Mouse (Mus musculus): ENCODE results near the gene Prpf19. TPM values are rescaled to one million over a fixed set of nuclear protein-coding genes. Genes with fewer than 3 reads are reported as not detected.

The Prpf19 gene
- total and polyA plus RNA-seq, 2 experiments from 2014 or later = 36.8 to 362 TPM

- H3K36me3 ChIP-seq (replicated peaks; ENCODE audit: control insufficient read depth, insufficient read depth, low read length) = peaks cover 51% of the 10 kb centered on the region
- no peak overlapping the region for H3K4me2 ChIP-seq (ENCODE audit: low read depth, low read length)
- no peaks in the 10 kb centered on the region for H3K27me3 ChIP-seq (ENCODE audit: control insufficient read depth, insufficient read depth, low read length)
- no peak overlapping the region for H3K27ac ChIP-seq (ENCODE audit: low read depth)
- ATAC-seq (ENCODE audit: insufficient read depth, low read depth) (no peak), DNase-seq (ENCODE audit: low spot score) (no peak)
- H3K4me1 ChIP-seq (ENCODE audit: control insufficient read depth, insufficient read depth) = no peaks in the 10 kb centered on the region
- H3K9ac ChIP-seq (replicated peaks; ENCODE audit: low read depth, low read length) = no peak overlapping the region
- no peak overlapping the region for H3K4me3 ChIP-seq (ENCODE audit: low read depth, low read length)
- 49% methylated on average over 2 of the region's 2 CpGs for whole genome bisulfite sequencing
- no peaks in the 10 kb centered on the region for H3K9me3 ChIP-seq (replicated peaks; ENCODE audit: control insufficient read depth, low read length)
- TF ChIP-seq EP300 (IDR thresholded peaks at IDR 0.05; ENCODE audit: low read depth) (no peak), CTCF (IDR thresholded peaks at IDR 0.05; ENCODE audit: low read depth) (no peak)
Measured at GRCm38 (mm10) chr19:10856520-10856919, 38.5 kb upstream of the Prpf19 start.

DNA sequence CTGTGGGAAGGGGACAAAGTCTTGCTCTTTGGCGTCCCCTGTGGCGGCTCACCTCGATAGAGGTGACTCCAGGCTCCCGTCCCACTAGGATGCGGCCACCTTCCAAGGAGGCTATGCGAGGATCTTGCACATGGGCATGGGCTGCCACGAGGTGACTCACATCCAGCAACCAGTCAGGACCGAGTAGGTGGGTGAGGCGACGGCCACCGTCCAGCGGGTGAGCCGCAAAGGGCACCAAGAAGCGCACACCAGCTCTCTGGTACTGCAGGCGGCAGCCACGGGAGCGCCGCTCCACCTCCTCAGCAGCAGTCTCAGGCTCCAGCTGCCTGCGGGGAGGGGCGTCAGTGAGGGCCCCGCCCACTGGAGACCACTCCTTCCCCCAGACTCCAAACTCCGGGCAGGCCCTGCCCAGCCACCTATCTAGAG lies 34.9 kb upstream of the Prpf19 start:
- Histone ChIP-seq H3K9ac (replicated peaks; ENCODE audit: low read depth, low read length) (no peak overlapping the region), H3K4me3 (ENCODE audit: low read depth, low read length) (no peak overlapping the region), H3K36me3 (replicated peaks; ENCODE audit: control insufficient read depth, insufficient read depth, low read length) (peaks cover 85% of the 10 kb centered on the region), H3K27me3 (ENCODE audit: control insufficient read depth, insufficient read depth, low read length) (no peaks in the 10 kb centered on the region), H3K9me3 (replicated peaks; ENCODE audit: control insufficient read depth, low read length) (no peaks in the 10 kb centered on the region), H3K4me1 (ENCODE audit: control insufficient read depth, insufficient read depth) (no peaks in the 10 kb centered on the region), H3K27ac (ENCODE audit: low read depth) (no peak overlapping the region), H3K4me2 (ENCODE audit: low read depth, low read length) (no peak overlapping the region)
- ATAC-seq (ENCODE audit: insufficient read depth, low read depth) = no peak
- 59% methylated on average over 21 of the region's 22 CpGs for WGBS
- TF ChIP-seq CTCF (IDR thresholded peaks at IDR 0.05; ENCODE audit: low read depth) (no peak), EP300 (IDR thresholded peaks at IDR 0.05; ENCODE audit: low read depth) (no peak)
- no peak for DNase-seq (ENCODE audit: low spot score)

GRCm38 (mm10) chr19:10866351-10866750 lies 28.7 kb upstream of the Prpf19 start:
- no peaks in the 10 kb centered on the region for H3K9me3 ChIP-seq (replicated peaks; ENCODE audit: control insufficient read depth, low read length)
- H3K4me1 ChIP-seq (ENCODE audit: control insufficient read depth, insufficient read depth) = peaks cover 14% of the 10 kb centered on the region; the same call in 1 of the 2 replicates
- no peak for ATAC-seq (ENCODE audit: insufficient read depth, low read depth)
- H3K4me3 ChIP-seq (ENCODE audit: low read depth, low read length) = no peak overlapping the region
- no peaks in the 10 kb centered on the region for H3K27me3 ChIP-seq (ENCODE audit: control insufficient read depth, insufficient read depth, low read length)
- 90% methylated on average over 13 of the region's 13 CpGs for WGBS
- H3K9ac ChIP-seq (replicated peaks; ENCODE audit: low read depth, low read length) = no peak overlapping the region
- H3K36me3 ChIP-seq (replicated peaks; ENCODE audit: control insufficient read depth, insufficient read depth, low read length) = peaks cover 56% of the 10 kb centered on the region
- no peak overlapping the region for H3K27ac ChIP-seq (ENCODE audit: low read depth)
- DNase-seq (ENCODE audit: low spot score) = no peak
- TF ChIP-seq CTCF (IDR thresholded peaks at IDR 0.05; ENCODE audit: low read depth) = no peak
- TF ChIP-seq EP300 (IDR thresholded peaks at IDR 0.05; ENCODE audit: low read depth) = no peak
- H3K4me2 ChIP-seq (ENCODE audit: low read depth, low read length) = no peak overlapping the region

DNA sequence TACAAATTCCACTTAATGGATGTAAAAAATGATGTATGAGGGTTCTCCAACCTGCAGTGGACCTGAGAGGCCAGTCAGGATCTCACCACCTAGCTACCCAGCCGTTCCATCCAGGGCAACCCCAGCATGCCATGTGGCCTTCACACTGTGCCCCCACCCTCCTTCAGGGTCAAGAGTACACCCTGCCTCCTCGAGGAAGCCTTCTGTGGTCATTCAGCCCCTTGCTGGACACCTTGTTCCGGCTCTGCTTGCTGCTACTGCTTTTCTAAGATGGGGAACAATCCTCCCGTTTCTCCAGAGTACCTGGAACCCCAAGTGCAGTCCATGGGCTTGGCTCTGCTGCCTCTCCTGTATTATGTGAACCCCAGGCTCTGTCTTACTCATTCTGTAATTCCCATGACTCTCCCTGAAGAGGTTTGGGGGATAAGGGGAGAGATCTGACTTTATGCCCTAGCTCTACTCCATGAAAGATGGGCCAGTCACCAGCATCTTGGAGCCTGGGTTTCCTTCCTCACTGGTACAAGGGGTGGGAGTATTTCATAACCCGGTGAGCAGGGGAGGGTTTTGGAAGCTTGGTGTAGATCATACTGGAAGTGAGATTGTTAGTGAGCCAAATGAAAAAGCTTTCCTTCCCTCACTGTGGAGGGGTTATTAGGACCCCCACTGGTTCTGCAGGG lies 26.9 kb upstream of the Prpf19 start:
- H3K4me2 ChIP-seq (ENCODE audit: low read depth, low read length) = peak overlapping the region; percentile 84
- DNase-seq (ENCODE audit: low spot score) (no peak), ATAC-seq (ENCODE audit: insufficient read depth, low read depth) (no peak)
- peaks cover 14% of the 10 kb centered on the region; the same call in 1 of the 2 replicates for H3K4me1 ChIP-seq (ENCODE audit: control insufficient read depth, insufficient read depth)
- no peaks in the 10 kb centered on the region for H3K27me3 ChIP-seq (ENCODE audit: control insufficient read depth, insufficient read depth, low read length)
- H3K4me3 ChIP-seq (ENCODE audit: low read depth, low read length) = peak overlapping the region; percentile 70
- TF ChIP-seq EP300 (IDR thresholded peaks at IDR 0.05; ENCODE audit: low read depth) (no peak), CTCF (IDR thresholded peaks at IDR 0.05; ENCODE audit: low read depth) (no peak)
- WGBS = 42% methylated on average over 5 of the region's 5 CpGs
- H3K27ac ChIP-seq (ENCODE audit: low read depth) = no peak overlapping the region
- H3K9me3 ChIP-seq (replicated peaks; ENCODE audit: control insufficient read depth, low read length) = no peaks in the 10 kb centered on the region
- peaks cover 57% of the 10 kb centered on the region for H3K36me3 ChIP-seq (replicated peaks; ENCODE audit: control insufficient read depth, insufficient read depth, low read length)
- H3K9ac ChIP-seq (replicated peaks; ENCODE audit: low read depth, low read length) = peak overlapping the region; percentile 67; the same call in 1 of the 2 replicates

GRCm38 (mm10) chr19:10868623-10869141 lies 26.3 kb upstream of the Prpf19 start:
- DNase-seq (ENCODE audit: low spot score) (no peak), ATAC-seq (ENCODE audit: insufficient read depth, low read depth) (peak; percentile 2; the same call in 1 of the 2 replicates)
- 2% methylated on average over 17 of the region's 17 CpGs for WGBS
- H3K4me1 ChIP-seq (ENCODE audit: control insufficient read depth, insufficient read depth) = peaks cover 14% of the 10 kb centered on the region; the same call in 1 of the 2 replicates
- H3K9ac ChIP-seq (replicated peaks; ENCODE audit: low read depth, low read length) = peak overlapping the region; percentile 67
- TF ChIP-seq CTCF (IDR thresholded peaks at IDR 0.05; ENCODE audit: low read depth) (no peak), EP300 (IDR thresholded peaks at IDR 0.05; ENCODE audit: low read depth) (no peak)
- no peaks in the 10 kb centered on the region for H3K27me3 ChIP-seq (ENCODE audit: control insufficient read depth, insufficient read depth, low read length)
- H3K4me2 ChIP-seq (ENCODE audit: low read depth, low read length) = peak overlapping the region; percentile 84
- H3K27ac ChIP-seq (ENCODE audit: low read depth) = no peak overlapping the region; the same call in 1 of the 2 replicates
- H3K36me3 ChIP-seq (replicated peaks; ENCODE audit: control insufficient read depth, insufficient read depth, low read length) = peaks cover 57% of the 10 kb centered on the region
- H3K9me3 ChIP-seq (replicated peaks; ENCODE audit: control insufficient read depth, low read length) = no peaks in the 10 kb centered on the region
- H3K4me3 ChIP-seq (ENCODE audit: low read depth, low read length) = peak overlapping the region; percentile 70
